Mouse (Mus musculus): ENCODE measurements around the gene Dnajc5.

The Dnajc5 gene

GRCm38 (mm10) chr2:181572921-181573920 is 52.9 kb downstream of the Dnajc5 start:
- no peak for DNase-seq (ENCODE audit: low spot score in 2 of 2)

GRCm38 (mm10) chr2:181573961-181574360 is 53.7 kb downstream of the Dnajc5 start:
- no peak for DNase-seq (ENCODE audit: low spot score in 2 of 2)

GRCm38 (mm10) chr2:181574921-181575545 is 54.7 kb downstream of the Dnajc5 start:
- peak in 1 of 2 experiments; percentile 12 for DNase-seq (ENCODE audit: low spot score in 2 of 2)

- peak in 1 of 2 experiments; percentile 10 for DNase-seq (ENCODE audit: low spot score in 2 of 2)
Measured at GRCm38 (mm10) chr2:181576613-181577012, 56.3 kb downstream of the Dnajc5 start.

GRCm38 (mm10) chr2:181577126-181577525 is 56.8 kb downstream of the Dnajc5 start:
- DNase-seq (ENCODE audit: low spot score in 2 of 2): peak in 1 of 2 experiments; percentile 12

- peak in 1 of 2 experiments; percentile 30 for DNase-seq (ENCODE audit: low spot score in 2 of 2)
Measured at GRCm38 (mm10) chr2:181577981-181578581, 57.8 kb downstream of the Dnajc5 start.

- DNase-seq (ENCODE audit: low spot score in 2 of 2): peak in 1 of 2 experiments; percentile 19
Measured at GRCm38 (mm10) chr2:181578790-181579618, 58.7 kb downstream of the Dnajc5 start.

GRCm38 (mm10) chr2:181579681-181580080 is 59.4 kb downstream of the Dnajc5 start:
- DNase-seq (ENCODE audit: low spot score in 2 of 2): peak in 1 of 2 experiments; percentile 7

- peak in 1 of 2 experiments; percentile 15 for DNase-seq (ENCODE audit: low spot score in 2 of 2)
Measured at GRCm38 (mm10) chr2:181580131-181580772, 60.0 kb downstream of the Dnajc5 start.

GRCm38 (mm10) chr2:181581016-181581401 is 60.7 kb downstream of the Dnajc5 start:
- DNase-seq (ENCODE audit: low spot score in 2 of 2): peak; percentile 85 to 90

GRCm38 (mm10) chr2:181581402-181582120 is 61.3 kb downstream of the Dnajc5 start:
- DNase-seq (ENCODE audit: low spot score in 2 of 2): peak; percentile 91

- DNase-seq (ENCODE audit: low spot score in 2 of 2): peak in 1 of 2 experiments; percentile 29
Measured at GRCm38 (mm10) chr2:181582358-181582757, 62.1 kb downstream of the Dnajc5 start.

GRCm38 (mm10) chr2:181582939-181583338 is 62.7 kb downstream of the Dnajc5 start:
- DNase-seq (ENCODE audit: low spot score in 2 of 2): peak in 1 of 2 experiments; percentile 41

GRCm38 (mm10) chr2:181583460-181584257 is 63.4 kb downstream of the Dnajc5 start:
- DNase-seq (ENCODE audit: low spot score in 2 of 2): no peak

- no peak for DNase-seq (ENCODE audit: low spot score in 2 of 2)
Measured at GRCm38 (mm10) chr2:181584411-181584942, 64.2 kb downstream of the Dnajc5 start, which contains the start of gene Uckl1. Gene Uckl1, minus strand, starts transcription at chr2:181584892.

GRCm38 (mm10) chr2:181585506-181585905 is 65.2 kb downstream of the Dnajc5 start:
- no peak for DNase-seq (ENCODE audit: low spot score in 2 of 2)

- DNase-seq (ENCODE audit: low spot score in 2 of 2): peak in 1 of 2 experiments; percentile 33
Measured at GRCm38 (mm10) chr2:181586124-181586523, 65.8 kb downstream of the Dnajc5 start.

GRCm38 (mm10) chr2:181587796-181588195 is 67.5 kb downstream of the Dnajc5 start:
- peak in 1 of 2 experiments; percentile 33 for DNase-seq (ENCODE audit: low spot score in 2 of 2)
